Mouse (Mus musculus) left cerebral cortex, adult 2 months (tissue): ENCODE measurements around the gene Olfr646. TPM values are rescaled to one million over a fixed set of nuclear protein-coding genes. Genes with fewer than 3 reads are reported as not detected.

Experiments
- DNase-seq, 2 experiments: peaks; one replicate each; pipeline ENCODE4 v3.0.0; 2021 to 2022; ENCODE audit warnings: low spot score in 2 of 2, mixed read lengths in 1 of 2; ENCODE audit errors: extremely low spot score in 1 of 2
- H3K27ac ChIP-seq: fragments of 200-600 bp; 2 replicates; pipeline ENCODE4 v1.8.1; 2022
- H3K4me3 ChIP-seq: fragments of 200-600 bp; 2 replicates; pipeline ENCODE4 v1.8.1; 2022
- CTCF ChIP-seq: fragments of 200-600 bp; IDR thresholded peaks from 2 replicates; pipeline ENCODE4 v1.8.1; 2022; ENCODE audit warnings: antibody characterized with exemption, mild to moderate bottlenecking, moderate library complexity
- intact Hi-C: fragments of 180-260 bp; cut with DNase I; formaldehyde crosslinking; loops from one replicate; pipeline ENCODE4 v1.15.1; 2025
- long read RNA-seq, 2 experiments: library from polyadenylated mRNA; stranded (forward); transcript quantifications; one replicate each; pipeline ENCODE4 v2.0.0; 2021; ENCODE audit warnings: borderline mapping rate in 2 of 2
- total RNA-seq, 2 experiments: library from RNA; stranded (reverse); gene quantifications; 2 replicates each; pipeline ENCODE4 v1.2.3; 2021

The Olfr646 gene
- not detected for total RNA-seq
- long read RNA-seq, experiment 1 = 0 reads
- long read RNA-seq, experiment 2 = 0 reads

DNA sequence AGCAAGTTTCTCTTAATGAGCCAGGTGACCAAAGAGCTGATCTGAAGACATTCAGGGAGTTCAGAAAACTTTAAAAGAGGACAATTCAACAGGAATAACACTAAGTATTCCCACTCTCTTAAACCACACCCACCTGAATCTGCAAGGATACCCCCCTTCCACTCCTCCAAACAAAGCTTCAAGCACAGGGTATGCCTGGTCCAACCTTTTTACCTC is at the start of gene Olfr646:
Gene Olfr646 (plus strand): TSS at position 117 of the 216 bp plus-strand sequence.
- DNase-seq = no peak
- intact Hi-C loops = no loop called here
- no peak within 1 kb of the TSS for H3K27ac ChIP-seq
- TF ChIP-seq CTCF = no peak
- H3K4me3 ChIP-seq = no peak within 1 kb of the TSS

DNA sequence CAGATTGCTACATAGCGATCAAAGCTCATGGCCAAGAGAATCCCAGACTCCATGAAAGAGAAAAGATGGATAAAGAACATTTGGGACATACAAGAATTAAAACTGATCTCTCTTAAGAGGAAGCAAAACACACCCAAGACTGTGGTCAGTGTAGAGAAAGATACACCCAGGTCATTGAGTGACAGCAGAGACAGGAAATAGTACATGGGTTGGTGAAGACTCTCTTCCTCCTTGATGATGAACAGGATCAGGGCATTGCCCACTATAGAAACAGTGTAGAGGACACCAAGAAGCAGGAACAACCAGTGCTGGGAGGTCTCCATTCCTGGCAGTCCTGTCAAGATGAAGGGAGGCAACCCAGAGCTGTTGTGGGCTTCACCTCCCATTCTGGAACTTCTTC is 45.5 kb upstream of the Olfr646 start:
- H3K4me3 ChIP-seq = no peak overlapping the region
- H3K27ac ChIP-seq = no peak overlapping the region
- no peak for TF ChIP-seq CTCF
- DNase-seq = no peak
- intact Hi-C loops = no loop called here

DNA sequence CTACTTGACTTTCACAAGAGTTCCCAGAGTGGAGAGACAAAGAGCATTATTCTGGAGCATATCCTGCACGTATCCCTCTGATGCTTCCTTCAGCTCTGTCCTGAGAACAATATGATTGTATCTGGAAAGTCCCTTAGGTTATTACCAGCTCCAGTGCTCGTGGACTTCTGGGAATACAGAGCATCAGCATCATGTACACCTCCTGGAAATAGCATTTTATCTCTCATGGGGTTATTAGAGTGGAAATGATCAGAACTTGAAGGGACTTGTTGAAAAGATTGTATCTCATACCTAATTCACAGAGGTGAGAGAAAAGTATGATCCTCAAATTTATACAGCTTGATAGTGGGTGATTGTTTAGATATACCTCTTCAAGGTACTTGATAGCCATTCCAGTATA is 43.3 kb upstream of the Olfr646 start, which contains the start of gene 4930516K23Rik:
Gene 4930516K23Rik (minus strand): TSS at position 101 of the 400 bp plus-strand sequence.
- TF ChIP-seq CTCF = no peak
- H3K27ac ChIP-seq = no peak within 1 kb of the TSS
- no peak for DNase-seq
- intact Hi-C loops = no loop called here
- no peak within 1 kb of the TSS for H3K4me3 ChIP-seq

DNA sequence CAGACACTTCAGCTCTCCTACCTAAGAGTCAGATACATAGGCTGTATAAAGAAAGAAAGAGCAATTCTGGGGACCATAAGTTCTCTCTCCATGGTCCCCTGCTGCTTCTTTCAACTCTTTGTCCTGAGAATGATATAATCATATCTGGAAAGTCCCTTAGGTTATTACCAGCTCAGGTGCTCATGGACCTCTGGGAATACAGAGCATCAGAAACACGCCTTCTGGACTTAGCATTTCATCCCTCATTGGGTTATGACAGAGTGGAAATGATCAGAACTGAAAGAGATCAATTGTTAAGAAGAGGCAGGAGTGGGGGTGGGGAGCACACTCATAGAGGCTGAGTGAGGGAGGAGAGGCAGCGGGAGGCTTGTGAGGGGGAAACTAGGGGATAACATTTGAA is 32.9 kb upstream of the Olfr646 start, which contains the start of gene Olfr644:
Gene Olfr644 (minus strand): TSS at position 101 of the 400 bp plus-strand sequence.
- DNase-seq = no peak
- intact Hi-C loops = no loop called here
- no peak for TF ChIP-seq CTCF
- Histone ChIP-seq H3K27ac (no peak within 1 kb of the TSS), H3K4me3 (no peak within 1 kb of the TSS)

DNA sequence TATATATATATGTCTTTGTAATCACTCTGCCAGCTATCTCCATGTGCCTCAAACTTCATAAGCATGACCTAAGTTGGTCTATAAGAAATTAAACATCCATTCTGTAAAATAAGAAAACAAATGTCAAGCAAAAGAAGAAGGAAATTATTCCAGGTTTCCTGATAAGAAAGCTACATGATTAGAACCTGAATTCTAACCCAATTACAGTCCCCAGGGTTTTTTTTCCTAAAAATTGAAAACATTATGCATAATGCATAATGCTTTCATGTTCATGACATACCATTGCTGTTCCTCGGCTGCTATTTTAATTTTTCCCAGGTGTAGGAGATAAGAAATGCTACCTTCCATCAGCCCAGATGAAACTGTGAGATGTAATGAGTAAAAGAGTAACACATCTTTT is 19.3 kb upstream of the Olfr646 start, which contains the start of gene Olfr645:
Gene Olfr645 (minus strand): TSS at position 101 of the 400 bp plus-strand sequence.
- intact Hi-C loops = no loop called here
- TF ChIP-seq CTCF = no peak
- DNase-seq = no peak
- H3K4me3 ChIP-seq = no peak within 1 kb of the TSS
- H3K27ac ChIP-seq = no peak within 1 kb of the TSS

DNA sequence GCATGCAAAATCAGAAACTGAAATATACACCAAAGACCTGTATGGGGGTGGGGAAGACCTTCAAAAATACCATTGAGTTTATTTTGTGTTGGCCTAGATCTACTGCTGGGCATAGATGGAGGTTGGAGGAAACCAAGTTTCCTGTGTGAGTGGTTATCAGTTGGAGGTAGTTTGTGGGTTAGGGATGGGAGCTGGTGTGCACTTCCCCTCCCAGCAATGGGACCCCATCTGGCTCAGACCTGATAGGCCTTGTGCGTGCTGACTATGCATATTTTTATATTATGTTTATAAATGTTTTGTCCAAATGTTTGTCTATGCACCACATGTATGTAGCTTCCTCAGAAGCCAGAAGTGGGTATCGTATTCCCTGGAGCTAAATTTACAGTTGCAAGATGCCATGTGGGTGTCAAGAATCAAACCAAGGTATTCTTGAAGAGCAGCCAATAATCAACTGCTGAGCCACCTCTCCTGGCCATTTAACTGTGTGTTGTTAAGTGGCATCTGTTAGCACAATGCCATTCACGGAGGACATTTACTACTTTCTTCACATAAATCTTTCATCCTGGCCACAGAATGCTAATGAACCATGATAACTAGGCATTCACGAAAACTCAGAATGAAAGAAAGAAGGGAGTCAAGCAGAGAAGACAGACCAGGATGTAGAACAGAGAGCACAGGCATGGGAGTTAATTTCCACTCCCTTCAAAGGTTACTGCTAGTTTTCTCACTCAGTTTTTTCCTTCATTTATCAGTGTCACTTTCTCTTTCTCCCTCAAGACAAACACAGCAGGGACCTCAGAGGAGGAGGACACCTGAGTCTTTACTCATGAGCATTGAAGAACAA is 538 bp upstream of the Olfr646 start:
- no peak for TF ChIP-seq CTCF
- DNase-seq = no peak
- H3K27ac ChIP-seq = no peak overlapping the region
- no peak overlapping the region for H3K4me3 ChIP-seq
- intact Hi-C loops = no loop called here

DNA sequence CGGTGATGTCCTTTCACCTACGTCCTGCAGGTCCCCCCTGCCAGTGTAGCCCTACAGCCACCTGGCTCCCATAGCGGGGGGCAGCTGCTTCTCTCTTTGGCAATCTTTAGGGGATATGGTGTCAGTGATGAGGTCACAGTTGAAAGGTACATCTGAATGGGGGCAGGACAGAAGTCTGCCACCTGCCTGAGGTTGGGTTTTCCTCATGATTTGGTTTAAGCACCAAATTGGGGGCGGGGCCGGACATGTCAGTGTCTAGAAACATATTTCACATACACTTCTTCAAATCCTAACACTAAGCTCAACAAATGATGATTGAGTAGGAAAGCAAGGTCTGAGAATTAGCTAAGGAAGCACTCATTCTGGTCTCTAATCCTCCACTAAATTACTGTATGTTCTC is 25.1 kb downstream of the Olfr646 start, which contains the start of gene Ubqln5:
Gene Ubqln5 (minus strand): TSS at position 101 of the 400 bp plus-strand sequence.
- Histone ChIP-seq H3K27ac (no peak within 1 kb of the TSS), H3K4me3 (no peak within 1 kb of the TSS)
- no peak for DNase-seq
- TF ChIP-seq CTCF = no peak
- intact Hi-C loops = no loop called here

DNA sequence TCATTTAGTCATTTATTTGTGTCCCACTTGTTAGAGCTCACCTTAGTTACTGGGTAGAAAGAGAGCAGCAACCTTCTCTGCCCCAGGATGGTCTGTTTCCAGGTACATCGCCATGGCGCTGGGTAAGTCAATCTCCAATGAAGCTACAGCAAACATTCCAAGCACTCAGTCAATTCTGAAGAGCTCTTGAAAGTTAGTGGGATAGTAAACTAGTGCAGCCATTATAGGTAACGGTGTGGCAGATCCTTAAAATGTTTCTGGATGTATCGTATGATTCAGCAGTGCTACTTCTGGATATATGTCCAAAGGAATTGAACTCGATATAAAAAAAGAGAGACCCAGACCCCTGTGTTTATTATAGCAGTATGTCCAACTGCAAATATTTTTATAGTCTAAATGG is 32.6 kb downstream of the Olfr646 start, which contains the start of gene Olfr643:
Gene Olfr643 (minus strand): TSS at position 101 of the 400 bp plus-strand sequence.
- Histone ChIP-seq H3K4me3 (no peak within 1 kb of the TSS), H3K27ac (no peak within 1 kb of the TSS)
- no peak for DNase-seq
- intact Hi-C loops = no loop called here
- no peak for TF ChIP-seq CTCF

DNA sequence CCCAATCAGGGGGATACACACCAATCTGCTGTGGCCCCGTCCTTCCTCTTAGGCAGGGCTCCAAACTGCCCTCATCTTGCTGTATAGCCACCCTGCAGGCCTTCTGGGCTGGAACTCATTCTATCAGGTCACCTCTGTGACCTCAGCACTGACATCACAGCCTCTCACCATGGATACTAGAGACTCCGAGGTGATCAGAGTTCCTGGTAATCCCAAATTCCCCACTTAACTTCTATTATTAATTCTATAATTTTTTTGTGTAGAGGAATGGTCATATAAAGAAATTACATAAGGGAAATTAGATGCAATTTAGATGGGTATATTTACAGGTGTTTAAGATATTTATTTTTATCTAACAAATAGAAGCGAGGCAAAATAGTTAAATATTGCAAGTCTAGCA is 38.5 kb downstream of the Olfr646 start, which contains the start of gene Ubqln3:
Gene Ubqln3 (minus strand): TSS at position 101 of the 400 bp plus-strand sequence.
- Histone ChIP-seq H3K4me3 (no peak within 1 kb of the TSS), H3K27ac (no peak within 1 kb of the TSS)
- intact Hi-C loops = no loop called here
- no peak for DNase-seq
- no peak for TF ChIP-seq CTCF

DNA sequence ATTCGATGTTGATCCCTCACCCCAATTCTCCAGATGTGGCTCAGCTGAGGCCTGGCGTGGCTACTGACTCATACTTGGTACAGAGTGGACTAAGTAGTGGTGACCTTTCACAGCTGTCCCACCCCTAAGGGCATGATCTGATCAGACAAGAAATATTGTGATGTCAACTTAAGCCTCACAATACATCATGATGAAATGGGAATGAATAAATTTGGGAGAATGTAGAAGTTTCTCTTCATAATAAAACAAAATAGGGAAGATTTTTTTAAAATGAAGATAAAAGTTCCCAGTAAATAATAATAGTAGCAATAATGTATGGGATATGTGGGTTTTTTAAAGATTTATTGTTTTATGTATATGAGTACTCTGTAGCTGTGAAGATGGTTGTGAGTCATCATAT is 45.8 kb downstream of the Olfr646 start, which contains the start of gene Ubqlnl:
Gene Ubqlnl (minus strand): TSS at position 101 of the 400 bp plus-strand sequence.
- DNase-seq = no peak
- TF ChIP-seq CTCF = no peak
- intact Hi-C loops = no loop called here

More for the DNA sequence above, 45.8 kb downstream of the Olfr646 start, which contains the start of gene Ubqlnl:
- Histone ChIP-seq H3K4me3 (no peak within 1 kb of the TSS), H3K27ac (no peak within 1 kb of the TSS)

Other genes with a start within 250 kb of the Olfr646 start
- not detected for gene Olfr66, start 218.6 kb upstream of the Olfr646 start, total RNA-seq
- not detected for gene Olfr64, start 210.4 kb upstream of the Olfr646 start, total RNA-seq
- not detected for gene Olfr65, start 201.4 kb upstream of the Olfr646 start, total RNA-seq
- not detected for gene Olfr631, start 176.0 kb upstream of the Olfr646 start, total RNA-seq
- gene Olfr632, start 170.5 kb upstream of the Olfr646 start, total RNA-seq = not detected
- not detected for gene Olfr633, start 160.4 kb upstream of the Olfr646 start, total RNA-seq
- gene Olfr635, start 133.7 kb upstream of the Olfr646 start, total RNA-seq = under 1 TPM; 0.05 to 0.09 TPM
- not detected for gene Olfr638, start 106.1 kb upstream of the Olfr646 start, total RNA-seq
- under 1 TPM; 0.07 to 0.19 TPM for gene Olfr639, start 87.6 kb upstream of the Olfr646 start, total RNA-seq
- not detected for gene Olfr640, start 79.3 kb upstream of the Olfr646 start, total RNA-seq
- gene Olfr641, start 69.4 kb upstream of the Olfr646 start, total RNA-seq = not detected
- gene Olfr642, start 52.2 kb upstream of the Olfr646 start, total RNA-seq = not detected
- not detected for gene 4930516K23Rik, start 43.4 kb upstream of the Olfr646 start, total RNA-seq
- not detected for gene Olfr644, start 33.0 kb upstream of the Olfr646 start, total RNA-seq
- not detected for gene Olfr645, start 19.4 kb upstream of the Olfr646 start, total RNA-seq
- not detected for gene Ubqln5, start 25.0 kb downstream of the Olfr646 start, total RNA-seq
- gene Olfr643, start 32.5 kb downstream of the Olfr646 start, total RNA-seq = not detected
- gene Ubqln3, start 38.4 kb downstream of the Olfr646 start, total RNA-seq = not detected
- gene Ubqlnl, start 45.7 kb downstream of the Olfr646 start, total RNA-seq = not detected
- gene Olfm5, start 60.0 kb downstream of the Olfr646 start, total RNA-seq = not detected
- gene Olfr648, start 78.5 kb downstream of the Olfr646 start, total RNA-seq = under 1 TPM; 0.26 to 0.27 TPM
- not detected for gene Olfr649, start 91.1 kb downstream of the Olfr646 start, total RNA-seq
- gene Trim6, start 113.9 kb downstream of the Olfr646 start, total RNA-seq = under 1 TPM; 0.19 to 0.34 TPM
- 1 to 10 TPM; 1.0 to 1.3 TPM for gene Trim34a, start 139.6 kb downstream of the Olfr646 start, total RNA-seq
- under 1 TPM; 0.43 to 0.51 TPM for gene Trim5, start 183.2 kb downstream of the Olfr646 start, total RNA-seq
- gene Trim12a, start 210.6 kb downstream of the Olfr646 start, total RNA-seq = 1 to 10 TPM; 2.2 to 3.2 TPM
- gene Trim34b, start 224.6 kb downstream of the Olfr646 start, total RNA-seq = not detected
- gene Trim12c, start 248.5 kb downstream of the Olfr646 start, total RNA-seq = 1 to 10 TPM; 1.0 to 1.5 TPM